Mouse (Mus musculus) cerebellum, adult 18-20 months (tissue): ENCODE results near the gene Gm42715.
"Not testable (repeated sequence)": the region's sequence is repeated elsewhere in the genome, so short reads cannot be mapped to it uniquely, and the experiment has no call there.

ENCODE experiments used
- DNase-seq, 2 experiments: peaks; one replicate each; pipeline ENCODE4 v3.0.0; 2021

The Gm42715 gene

DNA sequence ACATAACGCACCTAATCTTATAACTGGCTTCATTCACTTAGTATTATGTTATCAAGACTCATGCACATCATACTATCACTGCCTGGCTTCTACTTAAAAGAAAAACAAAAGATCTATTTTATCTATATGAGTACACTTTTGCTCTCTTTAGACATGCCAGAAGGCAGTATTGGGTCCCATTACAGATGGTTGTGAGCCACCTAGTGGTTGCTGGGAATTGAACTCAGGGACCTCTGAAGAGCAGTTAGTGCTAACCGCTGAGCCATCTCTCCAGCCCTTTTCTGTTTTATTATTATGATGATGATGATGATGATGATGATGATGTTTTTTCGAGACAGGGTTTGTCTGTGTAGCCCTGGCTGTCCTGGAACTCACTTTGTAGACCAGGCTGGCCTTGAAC is 21.0 kb upstream of the Gm42715 start:
- DNase-seq, result peak; percentile 47 to 57

- no peak for DNase-seq
Observed at GRCm38 (mm10) chr7:127508291-127508690, 11.1 kb upstream of the Gm42715 start.

DNA sequence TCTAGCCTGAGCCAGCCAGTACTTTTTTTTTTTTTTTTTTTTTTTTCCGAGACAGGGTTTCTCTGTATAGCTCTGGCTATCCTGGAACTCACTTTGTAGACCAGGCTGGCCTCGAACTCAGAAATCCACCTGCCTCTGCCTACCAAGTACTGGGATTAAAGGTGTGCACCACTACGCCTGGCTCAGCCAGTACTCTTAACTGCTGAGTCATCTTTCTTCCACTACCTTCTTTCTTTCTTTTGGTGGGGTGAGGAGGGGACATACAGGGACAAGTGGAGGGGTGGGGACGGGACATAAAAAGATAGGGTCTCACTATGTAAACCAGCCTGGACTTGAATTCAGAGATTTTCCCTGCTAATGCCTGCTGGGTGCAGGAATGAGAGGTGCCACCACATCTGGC is 9.6 kb upstream of the Gm42715 start:
- not testable (repeated sequence) for DNase-seq

GRCm38 (mm10) chr7:127511241-127511640 is 8.1 kb upstream of the Gm42715 start:
- DNase-seq, result peak; percentile 25 to 29

- peak; percentile 93 to 97 for DNase-seq
Observed at GRCm38 (mm10) chr7:127511808-127512230, 7.6 kb upstream of the Gm42715 start, which contains the start of gene Srcap. TSS of gene Srcap (plus strand) at chr7:127511983.

- DNase-seq, result peak; percentile 85 to 92
Observed at GRCm38 (mm10) chr7:127512231-127513015, 7.0 kb upstream of the Gm42715 start.

DNA sequence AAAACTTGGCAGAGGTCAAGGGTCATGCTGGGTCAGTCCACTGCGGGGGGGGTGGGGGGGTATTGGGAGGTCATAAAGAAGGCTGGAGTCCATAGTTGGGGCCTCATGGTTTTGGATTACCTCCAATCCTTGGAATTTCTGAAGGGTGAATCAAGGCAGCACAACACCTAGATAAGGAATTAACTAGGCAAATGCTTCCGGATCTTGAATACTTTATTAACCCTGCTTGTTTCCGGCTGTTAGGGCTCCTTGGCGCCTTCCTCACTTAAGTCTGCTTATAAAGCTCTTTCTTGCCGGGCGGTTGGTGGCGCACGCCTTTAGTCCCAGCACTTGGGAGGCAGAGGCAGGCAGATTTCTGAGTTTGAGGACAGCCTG is 6.4 kb upstream of the Gm42715 start:
- DNase-seq, result peak in 1 of 2 experiments; percentile 32

DNA sequence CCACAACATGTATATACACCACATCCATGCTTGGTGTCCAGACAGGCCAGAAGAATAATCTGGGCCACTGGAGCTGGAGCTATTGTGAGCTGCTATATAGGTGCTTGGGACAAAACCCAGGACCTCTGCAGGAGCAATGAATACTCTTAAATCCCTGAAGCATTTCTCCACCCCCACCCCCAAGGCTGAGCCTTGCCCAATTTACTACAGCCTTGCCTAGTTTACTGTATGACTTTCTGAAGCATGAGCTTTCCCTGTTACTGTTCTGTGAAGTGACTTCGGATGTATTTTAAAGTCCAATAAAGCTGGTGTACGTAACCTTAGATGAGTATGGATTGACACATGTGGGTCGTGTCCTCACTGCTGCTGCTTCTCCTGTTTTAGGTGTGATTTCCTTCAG is 5.6 kb upstream of the Gm42715 start:
- no peak for DNase-seq

DNA sequence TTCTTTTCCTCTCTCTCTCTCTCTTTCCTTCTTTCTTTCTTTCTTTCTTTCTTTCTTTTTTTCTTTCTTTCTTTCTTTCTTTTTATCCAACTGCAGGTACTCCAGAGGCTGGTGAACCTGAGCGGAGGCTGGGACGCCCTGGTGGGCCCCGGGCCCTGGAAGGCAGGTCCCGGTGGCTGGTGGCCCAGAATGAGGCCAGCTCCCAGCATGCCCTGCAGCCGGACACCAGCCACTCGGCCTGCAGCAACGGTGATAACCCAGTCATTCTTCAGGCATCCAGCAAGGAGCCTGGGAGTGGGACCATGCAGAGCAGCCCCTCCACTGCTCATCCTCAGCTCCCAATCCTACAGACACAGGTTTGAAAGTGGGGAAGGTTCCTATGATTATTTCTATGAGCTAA is 3.5 kb upstream of the Gm42715 start:
- DNase-seq, result peak; percentile 47 to 50

- DNase-seq, result no peak
Observed at GRCm38 (mm10) chr7:127516344-127516743, 3.0 kb upstream of the Gm42715 start.

GRCm38 (mm10) chr7:127541671-127542070 is 22.3 kb downstream of the Gm42715 start:
- DNase-seq, result peak; percentile 36 to 48

GRCm38 (mm10) chr7:127549116-127549835 is 29.9 kb downstream of the Gm42715 start:
- peak; percentile 77 to 79 for DNase-seq

GRCm38 (mm10) chr7:127551558-127551957 is 32.2 kb downstream of the Gm42715 start:
- DNase-seq, result no peak

DNA sequence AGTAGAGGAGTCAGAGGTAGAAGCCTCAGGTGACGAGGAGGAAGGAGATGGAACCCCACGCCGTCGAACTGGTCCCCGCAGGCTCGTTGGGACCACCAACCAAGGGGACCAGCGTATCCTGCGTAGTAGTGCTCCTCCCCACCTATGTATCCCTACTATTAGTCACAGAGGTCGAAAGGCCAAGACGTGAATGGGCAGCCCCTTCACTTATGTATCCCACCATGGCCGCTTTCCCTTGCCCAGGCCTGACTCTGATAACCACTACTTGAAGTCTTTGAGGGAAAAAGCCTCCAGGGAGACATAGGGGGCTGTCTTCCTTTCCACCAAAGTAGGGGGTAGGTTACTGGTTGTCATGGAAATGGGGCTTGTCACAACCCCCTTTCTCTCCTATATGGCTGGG is 41.2 kb downstream of the Gm42715 start:
- DNase-seq, result no peak

DNA sequence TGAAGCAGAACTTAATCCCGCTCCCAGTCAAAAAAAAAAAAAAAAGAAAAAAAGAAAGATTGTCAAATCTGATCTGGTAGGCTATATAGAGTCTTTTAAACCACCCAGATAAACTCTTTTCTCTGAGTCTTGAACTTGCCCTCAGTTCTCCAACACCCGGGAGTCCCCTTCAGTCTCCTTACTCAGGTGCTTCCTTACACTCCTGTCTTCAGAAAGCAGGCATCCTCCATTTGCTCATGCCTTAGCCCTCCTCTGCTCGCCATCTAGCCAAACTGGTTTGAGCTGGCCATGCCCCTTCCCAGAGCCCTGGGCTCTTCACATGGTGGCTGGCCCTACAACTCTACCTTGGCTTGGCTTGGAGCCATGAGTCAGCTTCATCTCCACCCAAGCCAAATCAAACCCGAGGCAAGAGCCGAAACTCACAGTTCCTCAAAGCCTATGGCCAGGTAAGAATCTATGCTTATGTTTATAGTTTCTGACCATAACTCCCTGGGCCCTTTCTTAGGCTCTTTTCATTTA is 42.0 kb downstream of the Gm42715 start, which contains the start of gene Tmem265:
TSS of gene Tmem265 (plus strand) at position 51 of the 519 bp plus-strand sequence.
- DNase-seq, result peak; percentile 26 to 36

- peak; percentile 91 to 96 for DNase-seq
Observed at GRCm38 (mm10) chr7:127564381-127565150, 45.2 kb downstream of the Gm42715 start.

DNA sequence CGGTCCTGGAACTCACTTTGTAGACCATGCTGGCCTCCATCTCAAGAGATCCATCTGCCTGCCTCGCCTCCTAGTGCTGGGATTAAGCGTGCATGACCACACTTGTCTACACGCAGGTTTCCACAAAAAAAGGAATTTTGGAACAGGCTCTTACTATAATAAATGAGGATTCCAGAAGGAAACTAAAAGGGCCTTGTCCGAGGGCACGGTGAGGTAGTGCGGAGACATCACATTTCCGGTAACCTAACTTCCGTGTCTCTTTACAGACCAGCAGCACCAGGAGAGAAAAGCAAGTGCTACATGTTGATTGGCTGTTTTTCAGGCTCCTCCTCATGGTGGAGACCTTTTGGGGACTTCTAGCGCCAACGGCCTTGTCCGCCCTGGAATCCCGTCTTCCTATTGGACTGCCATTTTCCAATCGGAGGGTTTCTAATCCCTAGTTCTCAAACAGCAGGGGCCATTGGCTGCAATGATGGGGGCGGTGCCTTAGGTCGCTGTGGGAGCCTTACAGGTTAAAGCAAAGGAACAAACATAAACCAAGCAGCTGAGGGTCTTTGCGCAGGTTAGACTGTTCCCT is 53.6 kb downstream of the Gm42715 start, which contains the start of gene Phkg2:
TSS of gene Phkg2 (plus strand) at position 446 of the 577 bp plus-strand sequence.
- DNase-seq, result peak; percentile 86 to 97

DNA sequence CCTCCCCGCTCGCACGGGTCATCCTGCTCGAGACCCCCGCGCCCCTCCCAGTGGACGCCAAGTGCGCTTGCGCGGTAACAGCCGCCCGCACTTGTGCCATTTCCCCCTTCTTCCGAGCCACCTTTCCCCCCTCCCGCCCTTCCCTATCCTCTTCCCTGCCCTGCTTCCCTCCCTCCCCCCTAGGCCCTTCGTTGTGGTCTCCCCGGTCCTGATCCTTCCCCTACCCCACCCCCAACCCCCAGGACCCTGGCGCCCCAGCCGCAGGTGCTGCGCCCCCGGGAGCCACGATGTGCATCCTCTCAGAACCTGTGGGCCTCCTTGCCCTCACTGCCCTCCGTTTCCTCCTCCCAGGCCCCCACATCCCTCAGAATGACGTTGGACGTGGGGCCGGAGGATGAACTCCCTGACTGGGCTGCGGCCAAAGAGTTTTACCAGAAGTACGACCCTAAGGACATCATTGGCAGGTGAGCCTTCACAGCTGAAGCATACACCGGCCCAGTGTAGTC is 54.2 kb downstream of the Gm42715 start:
- DNase-seq, result peak; percentile 44 to 48

- DNase-seq, result no peak
Observed at GRCm38 (mm10) chr7:127574115-127574514, 54.7 kb downstream of the Gm42715 start.

- DNase-seq, result no peak
Observed at GRCm38 (mm10) chr7:127583260-127583659, 63.9 kb downstream of the Gm42715 start.

DNA sequence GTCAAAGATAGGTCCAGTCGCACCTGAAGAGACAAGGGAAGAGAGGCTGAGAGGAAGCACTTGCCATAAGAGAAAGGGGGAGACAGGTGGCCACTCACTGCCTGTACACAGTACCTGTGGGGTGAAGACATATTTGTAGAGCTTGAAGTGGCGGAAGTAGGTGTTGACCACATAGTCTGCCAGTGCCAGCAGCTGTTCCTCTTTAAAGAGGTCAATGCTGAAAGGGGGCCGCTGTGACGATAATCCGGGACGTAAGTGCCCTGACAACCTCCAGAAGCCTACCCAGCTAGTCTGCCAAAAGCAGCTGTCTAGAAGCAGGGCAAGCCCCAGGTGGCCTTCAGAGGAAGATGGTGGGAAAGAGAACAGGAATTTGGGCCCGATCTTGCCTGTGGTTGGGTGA is 65.6 kb downstream of the Gm42715 start:
- no peak for DNase-seq

DNA sequence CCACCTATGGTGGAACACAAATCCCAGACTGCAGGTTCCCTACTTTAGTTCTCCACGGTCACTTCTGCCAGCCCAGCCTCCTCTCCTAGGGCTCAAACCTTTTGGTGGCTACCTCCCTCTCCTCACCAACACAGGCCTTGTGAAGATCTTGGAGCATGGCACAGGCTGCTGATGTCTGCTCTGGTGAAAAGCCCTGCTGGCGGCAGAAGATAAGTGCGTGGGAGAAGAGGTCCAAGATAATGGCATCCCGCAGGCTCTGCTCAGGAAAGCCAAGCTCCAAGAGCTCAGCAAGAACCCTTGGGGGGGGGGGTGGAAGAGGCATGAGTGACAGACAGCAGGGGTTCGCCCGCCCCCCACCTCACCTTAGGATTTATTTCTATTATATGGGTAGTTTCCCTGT is 66.8 kb downstream of the Gm42715 start:
- DNase-seq, result no peak
